Mouse (Mus musculus) heart, adult 2 months (tissue): Measurements from ENCODE around the gene Tmem26.

Source experiments
- CTCF ChIP-seq: fragments of 200-600 bp; IDR thresholded peaks from 2 replicates; pipeline ENCODE4 v1.8.1; 2022; ENCODE audit warnings: antibody characterized with exemption, mild to moderate bottlenecking, moderate library complexity
- POLR2A ChIP-seq: fragments of 200-500 bp; IDR thresholded peaks from 2 replicates; pipeline ENCODE4 v1.6.1; 2011; ENCODE audit warnings: mild to moderate bottlenecking, low read depth, low read length, control low read depth; ENCODE audit not compliant: insufficient read depth

- TF ChIP-seq POLR2A = no peak
- no peak for TF ChIP-seq CTCF
Measured at GRCm38 (mm10) chr10:68723568-68724360, at the start of gene Tmem26.
